Mouse (Mus musculus) activated CD4-positive, CD25-positive, alpha-beta regulatory T cell, adult 9 weeks (primary cell): ENCODE results near the gene Prph. TPM values are rescaled to one million over a fixed set of nuclear protein-coding genes. Genes with fewer than 3 reads are reported as not detected.

Source experiments
- polyA plus RNA-seq: library from polyadenylated mRNA; unstranded; fragments of 100-300 nt; shearing (Covaris generic); gene quantifications from one replicate; pipeline ENCODE4 v1.2.1, GENCODE M21; 2017

Prph gene
- not detected for polyA plus RNA-seq

DNA sequence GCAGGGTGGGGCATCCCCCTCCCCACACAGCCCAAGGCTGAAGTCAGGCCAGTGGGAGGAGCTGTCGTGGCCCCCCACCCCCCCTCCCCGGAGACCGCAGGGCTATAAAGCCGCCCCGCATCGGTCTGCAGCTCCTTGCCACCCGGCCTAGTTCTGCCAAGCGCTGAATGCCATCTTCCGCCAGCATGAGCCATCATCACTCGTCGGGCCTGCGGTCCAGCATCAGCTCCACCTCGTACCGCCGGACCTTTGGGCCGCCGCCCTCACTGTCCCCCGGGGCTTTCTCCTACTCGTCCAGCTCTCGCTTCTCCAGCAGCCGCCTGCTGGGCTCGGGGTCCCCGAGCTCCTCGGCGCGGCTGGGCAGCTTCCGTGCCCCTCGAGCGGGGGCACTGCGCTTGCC, at the start of gene Prph:
TSS of gene Prph (plus strand) at position 135 of the 400 bp plus-strand sequence.

DNA sequence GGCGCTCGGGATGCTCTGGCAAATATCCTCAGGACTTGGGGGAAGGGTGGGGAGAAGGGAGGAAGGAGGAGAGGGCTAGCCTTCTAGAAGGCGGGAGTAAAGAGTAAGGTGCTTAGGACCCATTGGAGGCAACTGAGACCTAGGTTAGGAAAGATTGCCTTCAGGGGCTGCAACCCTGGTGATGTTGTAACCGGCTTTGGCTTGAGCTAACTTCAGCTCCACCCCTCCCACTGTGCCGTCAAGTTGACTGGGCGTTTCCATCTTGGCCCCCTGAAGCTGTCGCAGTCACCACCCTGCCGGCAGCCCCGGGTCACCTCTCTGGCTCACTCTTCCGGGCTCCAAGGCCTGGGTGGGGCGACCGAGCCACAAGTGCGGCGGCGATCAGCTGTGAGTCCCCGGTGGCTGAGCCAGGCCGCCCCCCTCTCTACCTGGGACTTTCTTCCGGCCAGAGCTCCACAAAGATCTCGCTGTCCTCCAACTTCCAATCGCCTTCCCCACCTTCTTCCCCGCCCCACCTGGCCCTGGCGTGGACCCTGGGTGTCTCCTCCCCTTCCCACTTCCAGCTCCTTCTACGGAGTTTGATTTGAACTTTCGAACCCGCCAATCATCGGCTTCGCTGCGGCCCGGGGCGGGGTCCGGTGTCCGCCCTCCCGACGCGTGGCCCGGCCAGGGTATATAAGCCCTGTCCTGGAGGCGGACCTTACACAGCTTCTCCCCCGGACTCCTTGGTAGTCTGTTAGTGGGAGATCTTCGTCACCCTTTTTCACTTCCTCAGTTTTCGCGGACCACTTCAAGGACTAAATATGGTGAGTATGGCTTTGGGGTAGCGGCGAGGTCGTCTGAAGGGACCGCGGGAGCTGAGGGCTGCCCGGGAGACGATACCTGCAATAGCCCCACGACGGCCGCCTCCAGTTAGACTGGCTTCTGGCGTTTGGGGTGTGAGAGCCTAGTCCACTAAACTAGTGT, 25.1 kb upstream of the Prph start, which contains the start of gene Tuba1c:
TSS of gene Tuba1c (plus strand) at position 273 of the 966 bp plus-strand sequence.

GRCm38 (mm10) chr15:99074019-99074599, 19.1 kb downstream of the Prph start, which contains the start of gene Troap:
Gene Troap, plus strand, starts transcription at chr15:99074575.

DNA sequence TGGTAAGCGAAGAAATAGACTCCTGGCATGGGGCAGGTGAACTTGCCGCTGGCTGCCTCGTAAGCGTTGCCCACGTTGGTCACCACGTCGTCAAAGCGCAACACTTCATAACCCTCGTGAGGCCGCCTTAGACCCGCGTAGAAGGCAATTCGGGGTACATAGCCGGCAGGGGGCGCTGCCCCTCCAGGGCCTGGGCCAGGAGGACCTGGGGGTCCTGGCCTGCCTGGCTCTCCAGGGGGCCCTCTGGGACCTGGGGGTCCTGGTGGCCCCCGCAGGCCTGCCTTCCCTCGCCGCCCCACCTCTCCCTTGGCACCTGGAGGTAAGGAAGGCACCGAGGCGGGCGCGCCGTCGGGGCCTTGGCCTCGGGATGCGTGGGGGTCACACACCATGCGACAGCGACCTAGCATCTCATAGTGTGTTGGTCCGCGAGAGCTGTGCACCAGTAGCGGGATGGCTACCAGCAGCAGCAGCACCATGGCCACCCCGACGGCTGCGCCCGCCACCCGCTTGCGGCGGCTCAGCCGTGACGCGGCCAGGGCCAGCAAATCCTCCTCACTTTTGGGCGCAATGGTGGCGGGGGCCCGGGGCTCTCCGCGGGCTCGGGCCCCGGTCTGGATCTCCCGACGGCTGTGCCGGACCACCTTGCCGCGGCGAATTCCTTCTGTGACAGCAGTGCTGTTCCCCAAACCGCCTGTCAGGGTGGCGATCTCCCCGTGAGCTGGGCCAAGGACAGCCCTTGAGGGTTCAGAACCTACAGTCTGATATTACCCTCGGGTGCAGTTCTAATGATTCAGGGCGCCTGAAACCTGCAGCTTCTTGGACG, 32.5 kb downstream of the Prph start, which contains the start of gene C1ql4:
TSS of gene C1ql4 (minus strand) at position 565 of the 823 bp plus-strand sequence.

DNA sequence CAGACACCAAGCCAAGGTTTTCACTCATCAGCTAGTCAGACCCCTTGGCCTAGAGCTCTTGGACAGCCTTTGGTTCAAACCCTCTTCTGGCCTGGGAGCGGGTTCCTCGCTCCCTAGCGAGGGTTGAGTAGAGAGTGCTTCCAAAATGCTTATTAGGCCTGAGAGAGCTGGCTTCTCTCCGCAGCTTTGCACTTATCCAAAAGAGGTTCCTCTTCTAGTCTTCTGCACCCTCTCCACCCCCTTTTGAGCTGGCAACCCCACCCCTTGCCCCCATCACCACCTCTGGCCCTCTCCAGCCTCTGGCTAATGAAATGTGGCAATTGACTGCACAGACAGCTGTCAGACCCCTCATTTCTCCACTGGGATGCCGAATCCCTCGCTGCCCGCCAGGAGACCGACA, 37.9 kb downstream of the Prph start, which contains the start of gene Dnajc22:
TSS of gene Dnajc22 (plus strand) at position 301 of the 400 bp plus-strand sequence.

Other genes with a start within 250 kb of the Prph start
- gene Ddn, start 245.7 kb upstream of the Prph start, polyA plus RNA-seq = not detected
- 119 TPM for gene Prkag1, start 223.7 kb upstream of the Prph start, polyA plus RNA-seq
- 24.6 TPM for gene Kmt2d, start 184.0 kb upstream of the Prph start, polyA plus RNA-seq
- gene Rhebl1, start 160.6 kb upstream of the Prph start, polyA plus RNA-seq = 14.2 TPM
- gene Dhh, start 156.6 kb upstream of the Prph start, polyA plus RNA-seq = not detected
- 62.0 TPM for gene Lmbr1l, start 136.9 kb upstream of the Prph start, polyA plus RNA-seq
- 562 TPM for gene Tuba1b, start 120.6 kb upstream of the Prph start, polyA plus RNA-seq
- gene Gm49450, start 101.6 kb upstream of the Prph start, polyA plus RNA-seq = not detected
- gene Tuba1a, start 101.5 kb upstream of the Prph start, polyA plus RNA-seq = 219 TPM
- 67.9 TPM for gene Tuba1c, start 25.3 kb upstream of the Prph start, polyA plus RNA-seq
- gene Troap, start 19.4 kb downstream of the Prph start, polyA plus RNA-seq = 1.7 TPM
- gene C1ql4, start 32.6 kb downstream of the Prph start, polyA plus RNA-seq = not detected
- gene Dnajc22, start 38.0 kb downstream of the Prph start, polyA plus RNA-seq = not detected
- gene Spats2, start 70.7 kb downstream of the Prph start, polyA plus RNA-seq = 0.15 TPM
- gene Kcnh3, start 169.7 kb downstream of the Prph start, polyA plus RNA-seq = 1.1 TPM
- gene Mcrs1, start 196.8 kb downstream of the Prph start, polyA plus RNA-seq = 107 TPM
- gene Prpf40b, start 239.9 kb downstream of the Prph start, polyA plus RNA-seq = 12.6 TPM
- gene Fam186b, start 240.7 kb downstream of the Prph start, polyA plus RNA-seq = 0.17 TPM